Mouse (Mus musculus) heart, postnatal 0 days (tissue): ENCODE results near the gene Trpc4.

Experiments
- CTCF ChIP-seq: IDR thresholded peaks from 2 replicates; pipeline ENCODE4 v1.5.1; 2016; ENCODE audit warnings: antibody characterized with exemption, control low read depth, low read depth
- EP300 ChIP-seq: IDR thresholded peaks from 2 replicates; pipeline ENCODE4 v1.6.1; 2016; ENCODE audit warnings: antibody characterized with exemption, low read depth

GRCm38 (mm10) chr3:54357561-54357960, 201.7 kb downstream of the Trpc4 start:
- no peak for TF ChIP-seq EP300
- peak; percentile 68 for TF ChIP-seq CTCF
